23 mouse cellular contexts compared by ENCODE assay signal in genomic region chr3:138747035-138747434, GRCm38 (mm10). TPM values are rescaled to one million over a fixed set of nuclear protein-coding genes. Genes with fewer than 3 reads are reported as not detected.
A peak's percentile ranks its signal among the peaks of the same experiment; 100 is the strongest.
DNase-seq lines count a peak whose midpoint lies in the region; TF ChIP-seq lines count a peak whose summit lies in the region.
"Had no signal": no experiment of that assay in that cellular context is flagged by ENCODE, and none has a peak within 500 bp of the region (broad histone marks: within the 10 kb centered on the region; RNA-seq: fewer than 3 reads in every experiment).

No protein-coding gene starts in this region.

- peaks cover 68% of the 10 kb centered on the region for H3K79me2 ChIP-seq in MEL (ENCODE audit: control insufficient read depth, insufficient read depth, low read length, poor library complexity)

- H3K27ac ChIP-seq in layer of hippocampus, adult 2 months = peak overlapping the region; percentile 97
- H3K27ac ChIP-seq in MEL (ENCODE audit: control insufficient read depth, low read depth, low read length) = peak overlapping the region; percentile 53
- peak overlapping the region; percentile 82 for H3K27ac ChIP-seq in cortical plate, adult 2 months (ENCODE audit: insufficient read depth, low read length)
- H3K27ac ChIP-seq: forebrain, embryonic 10.5 days; forebrain, embryonic 13.5 days; heart, adult 2 months; heart, embryonic 10.5 days; heart, embryonic 13.5 days; hindbrain, embryonic 14.5 days; hindbrain, postnatal 0 days had no signal

- H3K9me3 ChIP-seq in MEL (replicated peaks; ENCODE audit: insufficient read depth, low read length) = no peaks in the 10 kb centered on the region
- H3K9me3 ChIP-seq: forebrain, embryonic 10.5 days; forebrain, embryonic 13.5 days; heart, embryonic 10.5 days; heart, embryonic 13.5 days had no signal

- no peak for TF ChIP-seq CTCF in layer of hippocampus, adult 2 months (conservative IDR thresholded peaks at IDR 0.05)
- no peak for TF ChIP-seq CTCF in MEL (IDR thresholded peaks at IDR 0.05 in 2 of 3, conservative IDR thresholded peaks at IDR 0.05 in 1 of 3; ENCODE audit: control insufficient read depth in 1 of 3, insufficient read depth in 1 of 3, low read depth in 2 of 3, low read length in 3 of 3, poor library complexity in 1 of 3, severe bottlenecking in 1 of 3)
- TF ChIP-seq CTCF in cortical plate, adult 2 months (IDR thresholded peaks at IDR 0.05; ENCODE audit: extremely low read depth, insufficient read depth, low read length) = no peak

- H3K27me3 ChIP-seq in MEL (ENCODE audit: control insufficient read depth in 1 of 2, insufficient read depth in 2 of 2, low read length in 2 of 2) = no peaks in the 10 kb centered on the region
- H3K27me3 ChIP-seq: CH12.LX; forebrain, embryonic 13.5 days had no signal

- peak overlapping the region; percentile 28 for H3K4me3 ChIP-seq in layer of hippocampus, adult 2 months
- no peak overlapping the region for H3K4me3 ChIP-seq in MEL (ENCODE audit: control insufficient read depth in 1 of 2, insufficient read depth in 1 of 2, low read depth in 2 of 2, low read length in 2 of 2)
- H3K4me3 ChIP-seq in cortical plate, adult 2 months (ENCODE audit: insufficient read depth, low read length) = 0 out of 2 replicates have a peak overlapping the region, but pooled peaks have one; percentile 24
- H3K4me3 ChIP-seq: forebrain, embryonic 10.5 days; forebrain, embryonic 13.5 days; heart, adult 2 months; heart, embryonic 10.5 days; heart, embryonic 13.5 days had no signal

- TF ChIP-seq EP300 in MEL (IDR thresholded peaks at IDR 0.05; ENCODE audit: low read depth in 1 of 2, low read length in 2 of 2) = no peak

- TF ChIP-seq RAD21 in MEL (IDR thresholded peaks at IDR 0.05; ENCODE audit: low read depth, low read length) = no peak

- peak; percentile 40 for DNase-seq in cerebellum, adult 9-10 months
- no peak for DNase-seq in cerebellum, postnatal 36 days
- no peak for DNase-seq in layer of hippocampus, adult 2 months (ENCODE audit: low spot score in 2 of 2)
- DNase-seq in layer of hippocampus, adult 9-11 months = no peak
- DNase-seq in MEL (ENCODE audit: low read depth, low spot score) = no peak
- DNase-seq in gastrocnemius, postnatal 4 days (ENCODE audit: low spot score in 2 of 2) = no peak
- DNase-seq: adrenal gland, adult 2 months; adrenal gland, postnatal 14 days; B cell, adult 2 months; cerebellum, postnatal 14 days; gastrocnemius, postnatal 25 days; heart, adult 2 months; heart, postnatal 14 days; heart, postnatal 4 days had no signal

- no peak for TF ChIP-seq POLR2A in MEL (IDR thresholded peaks at IDR 0.05; ENCODE audit: control insufficient read depth in 1 of 2, insufficient read depth in 1 of 2, low read depth in 1 of 2, low read length in 2 of 2, poor library complexity in 1 of 2)
- TF ChIP-seq POLR2A in cortical plate, adult 2 months (IDR thresholded peaks at IDR 0.05; ENCODE audit: extremely low read depth, insufficient read depth, low read length) = no peak

- H3K9ac ChIP-seq in MEL (ENCODE audit: control insufficient read depth, low read depth, low read length, poor library complexity, severe bottlenecking) = no peak overlapping the region
- H3K9ac ChIP-seq: forebrain, embryonic 13.5 days; heart, embryonic 13.5 days; hindbrain, embryonic 14.5 days had no signal

- peaks cover 35 to 67% of the 10 kb centered on the region in 2 experiments for H3K4me1 ChIP-seq in MEL (ENCODE audit: control insufficient read depth in 1 of 2, insufficient read depth in 2 of 2, low read length in 2 of 2)
- H3K4me1 ChIP-seq in cortical plate, adult 2 months (ENCODE audit: control insufficient read depth, insufficient read depth, low read length) = peaks cover 14% of the 10 kb centered on the region

- peaks cover 0 to 59% of the 10 kb centered on the region in 2 experiments; a peak in 2 of 4 replicates for H3K36me3 ChIP-seq in MEL (ENCODE audit: control insufficient read depth in 1 of 2, insufficient read depth in 2 of 2, low read length in 2 of 2)
- H3K36me3 ChIP-seq: forebrain, embryonic 10.5 days; G1E; heart, embryonic 10.5 days; heart, embryonic 13.5 days had no signal

TF ChIP-seq in MEL, 35 proteins besides CTCF, POLR2A, EP300 and RAD21:
- TF ChIP-seq UBTF (IDR thresholded peaks at IDR 0.05; ENCODE audit: borderline replicate concordance, insufficient read depth, low read depth, low read length) (no peak), MAZ (IDR thresholded peaks at IDR 0.05; ENCODE audit: low read depth, low read length) (no peak), MXI1 (IDR thresholded peaks at IDR 0.05; ENCODE audit: low read depth, low read length) (no peak), TBP (IDR thresholded peaks at IDR 0.05; ENCODE audit: low read depth, low read length) (no peak), MAX (IDR thresholded peaks at IDR 0.05; ENCODE audit: low read length) (no peak), MAFK (IDR thresholded peaks at IDR 0.05; ENCODE audit: borderline replicate concordance, low read depth, low read length) (no peak), JUND (IDR thresholded peaks at IDR 0.05; ENCODE audit: low read depth, low read length) (no peak), E2F4 (IDR thresholded peaks at IDR 0.05; ENCODE audit: borderline replicate concordance, low read depth, low read length) (no peak), KAT2A (conservative IDR thresholded peaks at IDR 0.05; ENCODE audit: low read depth, low read length) (no peak)

RNA-seq across cellular contexts. Expression of gene Tspan5, which starts 5.0 kb away (rescaled TPM):
- total RNA-seq in layer of hippocampus, adult 2 months (2021) = 100 to 1,000 TPM; 199 to 202 TPM
- total RNA-seq in MEL (2012; rRNA removed) = 28.1 and 28.8 TPM in 2 replicates
- polyA plus RNA-seq in MEL (2012; ENCODE audit: insufficient read depth in 1 of 2, insufficient read length in 2 of 2, low read depth in 1 of 2, low replicate concordance in 2 of 2, missing spikeins in 1 of 2) = 10 to 100 TPM in 1 of 2 experiments, not detected in 1; 35.1 TPM
- polyA plus RNA-seq in cortical plate, adult 2 months (2012; rRNA removed) = 224 and 226 TPM in 2 replicates
- 10 to 100 TPM; 16.3 to 17.5 TPM for total RNA-seq in gastrocnemius, postnatal 4 days (2021)
- polyA plus RNA-seq: G1E had no signal

Comparison
In these comparisons a context has a peak if more than half of its experiments do, and no peak if none do; other contexts are left out.
1. H3K4me3 ChIP-seq: peak in layer of hippocampus, adult 2 months (single experiment) and cortical plate, adult 2 months (single experiment); none in MEL (0 of 2).
2. Peak in every context shown above with its lines, with median percentiles within 50 percentile points of each other: H3K27ac ChIP-seq.